Mouse (Mus musculus): ENCODE data around the gene Rhbdf1. TPM values are rescaled to one million over a fixed set of nuclear protein-coding genes. Genes with fewer than 3 reads are reported as not detected.

Gene Rhbdf1
- total RNA-seq, 2 experiments from 2014 or later, result 22.3 to 23.3 TPM

GRCm38 (mm10) chr11:32242209-32242608, 20.1 kb upstream of the Rhbdf1 start:
- intact Hi-C loops (cut with DNase I), result no loop called here
- no peak for DNase-seq

DNA sequence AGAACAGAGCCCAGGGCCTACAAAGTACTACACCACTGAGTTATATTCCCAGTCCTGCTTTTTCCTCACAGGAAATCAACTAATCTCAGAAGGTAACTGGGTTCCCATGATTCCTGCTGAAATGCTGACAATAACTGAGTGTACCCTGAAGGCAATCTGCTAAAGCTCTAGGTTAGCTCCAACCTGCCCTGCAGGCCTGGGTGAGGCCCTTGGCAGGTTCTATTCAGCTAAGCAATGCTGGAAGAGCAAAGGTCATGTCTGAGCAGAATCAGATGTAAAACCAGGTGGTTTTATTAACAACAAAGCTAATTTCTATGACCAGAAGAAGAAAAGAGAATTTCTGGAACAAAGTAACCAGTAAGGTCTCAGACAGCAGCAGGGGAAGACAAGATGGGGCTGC, 19.3 kb upstream of the Rhbdf1 start:
- DNase-seq, result no peak
- intact Hi-C loops (cut with DNase I), result no loop called here

- DNase-seq, result peak; percentile 71 to 81
- intact Hi-C loops (cut with DNase I), result loop anchor here (1.0 to 2.0 kb wide), 3 partner anchors 21 to 55 kb away; partner anchors contain the start of gene Hbq1b
Observed at GRCm38 (mm10) chr11:32238093-32238860, 16.2 kb upstream of the Rhbdf1 start.

GRCm38 (mm10) chr11:32237411-32237795, 15.3 kb upstream of the Rhbdf1 start:
- intact Hi-C loops (cut with DNase I), result no loop called here
- no peak for DNase-seq

GRCm38 (mm10) chr11:32236712-32237410, 14.8 kb upstream of the Rhbdf1 start:
- DNase-seq, result peak; percentile 62 to 80
- intact Hi-C loops (cut with DNase I), result no loop called here

GRCm38 (mm10) chr11:32236132-32236531, 14.0 kb upstream of the Rhbdf1 start:
- DNase-seq, result no peak
- intact Hi-C loops (cut with DNase I), result no loop called here

GRCm38 (mm10) chr11:32235646-32236045, 13.5 kb upstream of the Rhbdf1 start:
- peak; percentile 75 to 76 for DNase-seq
- intact Hi-C loops (cut with DNase I), result no loop called here

DNA sequence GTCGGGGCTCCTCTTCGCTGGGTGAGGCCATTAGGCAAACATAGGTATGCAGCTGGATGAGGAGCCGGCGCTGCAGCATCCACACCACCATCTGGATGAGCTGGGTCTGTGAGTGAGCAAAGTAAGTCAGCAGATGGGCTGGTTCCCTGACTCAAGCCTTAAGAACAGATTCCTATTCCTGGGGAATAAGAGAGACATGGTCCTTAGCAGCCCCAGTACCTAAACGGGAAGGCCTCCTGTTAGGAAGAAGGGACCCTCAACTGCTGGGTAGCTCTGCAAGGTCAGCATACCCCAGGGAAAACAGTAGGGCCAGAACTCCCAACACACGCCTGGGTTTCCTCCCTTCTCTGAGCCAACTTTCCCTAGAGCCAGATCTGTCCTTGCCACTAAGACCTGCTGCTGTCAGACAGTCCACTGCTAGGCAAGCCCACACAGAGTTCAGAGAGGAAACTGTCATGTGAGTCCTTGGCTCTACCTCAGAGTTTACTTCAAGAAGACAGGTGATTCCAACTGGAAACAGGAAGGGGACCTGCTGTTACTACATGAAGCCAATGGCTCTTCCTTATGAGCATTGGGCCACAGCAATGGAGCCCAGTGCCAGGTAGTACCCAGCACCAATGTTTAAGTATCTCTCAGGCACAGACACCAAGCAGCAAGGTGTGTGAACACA, 12.9 kb upstream of the Rhbdf1 start:
- peak in 1 of 2 experiments; percentile 2 for DNase-seq
- intact Hi-C loops (cut with DNase I), result no loop called here

DNA sequence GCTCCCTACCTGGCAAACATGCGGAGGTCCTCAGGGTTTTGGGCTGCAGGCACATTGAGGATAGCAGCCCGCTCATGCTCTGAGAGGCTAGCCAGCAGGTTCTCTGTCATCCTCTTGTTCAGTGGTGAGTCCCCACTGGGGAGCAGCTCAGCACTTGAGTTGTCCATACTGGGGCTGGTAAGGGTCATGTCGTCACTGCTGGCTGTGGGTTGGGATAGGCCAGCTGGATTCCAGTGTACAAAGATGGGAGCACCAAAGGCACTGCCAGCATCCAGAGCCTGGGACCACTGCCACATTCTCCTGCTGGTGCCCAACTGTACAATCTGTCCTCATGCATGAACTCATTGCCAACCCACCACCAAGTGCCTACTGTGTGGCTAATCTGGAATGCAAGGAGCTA, 11.8 kb upstream of the Rhbdf1 start:
- DNase-seq, result peak in 1 of 2 experiments; percentile 54
- intact Hi-C loops (cut with DNase I), result no loop called here

DNA sequence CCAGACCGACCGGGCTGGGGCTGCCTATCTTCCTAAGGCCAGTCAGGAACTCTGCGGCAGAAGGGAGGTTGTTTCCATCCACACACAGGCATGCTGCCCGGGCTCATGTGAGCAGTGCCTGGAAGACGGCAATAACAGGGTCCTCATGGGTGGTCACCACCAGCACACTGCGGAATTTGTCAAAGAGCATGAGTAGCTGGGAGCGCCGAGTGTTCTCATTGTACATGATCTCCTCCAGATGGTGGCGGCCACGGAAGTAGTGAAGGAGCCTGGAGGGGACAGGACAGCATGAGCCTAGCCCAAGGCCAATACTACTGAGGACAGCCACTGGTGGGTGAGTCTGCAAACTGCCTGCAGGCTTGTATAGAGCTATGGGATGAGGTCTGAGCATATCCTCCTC, 10.7 kb upstream of the Rhbdf1 start:
- DNase-seq, result no peak
- intact Hi-C loops (cut with DNase I), result no loop called here

DNA sequence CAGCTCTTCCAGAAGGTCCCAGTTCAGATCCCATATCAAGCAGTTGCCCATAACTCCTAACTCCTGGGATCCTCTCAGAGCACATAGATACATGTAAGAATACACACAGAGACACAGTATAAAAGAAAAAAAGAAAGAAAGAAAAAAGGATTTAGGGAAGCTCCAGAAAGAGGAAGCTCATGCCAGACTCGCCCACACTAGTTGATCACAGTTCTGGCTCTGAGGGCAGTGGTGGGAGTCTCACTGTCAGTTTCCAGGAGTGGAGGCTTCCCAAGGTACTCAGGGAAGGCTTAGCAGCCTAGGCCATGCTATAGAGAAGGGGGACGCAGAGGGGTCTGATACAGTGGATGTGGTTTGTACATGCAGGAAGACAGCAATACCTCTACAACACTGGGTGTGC, 9.0 kb upstream of the Rhbdf1 start:
- DNase-seq, result no peak
- intact Hi-C loops (cut with DNase I), result no loop called here

DNA sequence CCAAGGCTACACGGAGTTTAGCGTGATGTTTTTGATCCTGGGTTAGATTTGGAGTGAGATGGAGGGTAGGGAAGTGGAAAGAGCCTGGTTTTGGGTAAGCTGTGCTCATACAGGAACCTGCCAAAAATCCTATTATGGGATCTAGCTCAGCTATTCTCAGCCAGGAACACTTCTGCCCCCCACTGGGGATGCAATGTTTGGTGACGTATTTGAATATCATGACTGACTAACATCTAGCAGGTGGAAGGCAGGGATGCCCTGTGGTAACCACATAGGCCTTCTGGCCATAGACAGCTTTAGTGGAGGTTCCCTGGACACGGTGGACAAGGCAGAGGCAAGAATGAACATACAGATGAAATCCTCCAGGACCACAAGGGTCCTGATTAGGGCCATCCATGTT, 8.1 kb upstream of the Rhbdf1 start:
- DNase-seq, result peak in 1 of 2 experiments; percentile 32
- intact Hi-C loops (cut with DNase I), result no loop called here

GRCm38 (mm10) chr11:32228292-32228845, 6.3 kb upstream of the Rhbdf1 start:
- intact Hi-C loops (cut with DNase I), result no loop called here
- no peak for DNase-seq

- DNase-seq, result no peak
- intact Hi-C loops (cut with DNase I), result no loop called here
Observed at GRCm38 (mm10) chr11:32227555-32227954, 5.5 kb upstream of the Rhbdf1 start.

GRCm38 (mm10) chr11:32227041-32227440, 4.9 kb upstream of the Rhbdf1 start:
- no peak for DNase-seq
- intact Hi-C loops (cut with DNase I), result no loop called here

GRCm38 (mm10) chr11:32226124-32226871, 4.2 kb upstream of the Rhbdf1 start, which contains the start of gene Mpg:
Mpg (plus strand) TSS chr11:32226505.
- intact Hi-C loops (cut with DNase I), result no loop called here

GRCm38 (mm10) chr11:32225222-32226104, 3.4 kb upstream of the Rhbdf1 start:
- intact Hi-C loops (cut with DNase I), result no loop called here
- DNase-seq, result peak; percentile 52 to 61

More at GRCm38 (mm10) chr11:32226124-32226871, 4.2 kb upstream of the Rhbdf1 start, which contains the start of gene Mpg:
- peak; percentile 90 to 92 for DNase-seq

DNA sequence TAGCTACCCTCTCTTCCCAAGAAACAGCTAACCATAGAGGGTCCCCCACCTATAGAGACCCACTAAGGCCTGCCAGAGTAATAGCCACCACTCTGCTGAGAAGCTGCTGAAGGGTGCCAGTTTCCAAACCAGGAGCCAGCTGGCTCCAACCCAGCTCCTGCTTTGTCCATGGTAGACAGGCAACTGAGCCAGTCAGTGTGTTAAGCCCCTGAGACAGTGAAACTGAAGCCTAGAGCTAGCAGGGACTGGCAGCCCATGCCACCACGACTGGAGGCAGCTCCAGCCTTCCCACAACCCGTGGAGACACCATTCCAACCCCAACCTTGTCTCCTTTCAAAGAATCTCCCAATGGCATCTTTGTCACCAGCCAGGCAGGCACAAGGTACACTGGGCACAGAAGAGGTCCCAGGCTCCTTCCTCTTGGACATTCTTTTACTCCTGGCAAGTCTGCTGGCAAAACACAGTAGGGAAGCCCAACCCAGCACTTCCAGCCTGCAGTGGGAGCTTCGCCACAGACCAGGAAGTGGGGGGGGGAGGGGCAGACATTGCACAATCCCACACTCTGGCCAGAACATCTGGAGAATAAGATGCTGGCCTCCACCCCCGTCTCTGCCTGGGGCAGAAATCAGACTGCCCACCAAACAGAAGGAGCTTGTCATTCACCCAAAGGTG, 2.5 kb upstream of the Rhbdf1 start:
- intact Hi-C loops (cut with DNase I), result no loop called here
- DNase-seq, result peak; percentile 87 to 91
